Mouse (Mus musculus) intestine, postnatal 0 days (tissue): Measurements from ENCODE around the gene Otop3. TPM values are rescaled to one million over a fixed set of nuclear protein-coding genes. Genes with fewer than 3 reads are reported as not detected.

Experiments used
- ATAC-seq: fragments of 200-750 bp; cut with Nextera tagmentation; 2 replicates; pipeline ENCODE4 v1.8.0; 2017; ENCODE audit warnings: mild to moderate bottlenecking, moderate TSS enrichment, moderate library complexity
- H3K27ac ChIP-seq: fragments of 300-500 bp; sonication (generic); 2 replicates; pipeline ENCODE4 v1.5.1; 2014; ENCODE audit warnings: mild to moderate bottlenecking, low read depth, low read length, moderate library complexity
- H3K27me3 ChIP-seq: fragments of 300-500 bp; sonication (generic); replicated peaks from 2 replicates; pipeline ENCODE4 v1.6.1; 2014; ENCODE audit warnings: low read length, mixed read lengths; ENCODE audit not compliant: control insufficient read depth, insufficient read depth
- H3K36me3 ChIP-seq: fragments of 300-500 bp; sonication (generic); 2 replicates; pipeline ENCODE4 v1.6.1; 2014; ENCODE audit warnings: mild to moderate bottlenecking, moderate library complexity; ENCODE audit not compliant: control insufficient read depth, insufficient read depth
- H3K4me1 ChIP-seq: fragments of 300-500 bp; sonication (generic); replicated peaks from 2 replicates; pipeline ENCODE4 v1.6.1; 2014; ENCODE audit warnings: antibody characterized with exemption, low read length, mixed read lengths; ENCODE audit not compliant: control insufficient read depth, insufficient read depth
- H3K4me2 ChIP-seq: fragments of 300-500 bp; sonication (generic); replicated peaks from 2 replicates; pipeline ENCODE4 v1.6.1; 2014; ENCODE audit warnings: low read depth, mild to moderate bottlenecking, moderate library complexity
- H3K4me3 ChIP-seq: fragments of 300-500 bp; sonication (generic); 2 replicates; pipeline ENCODE4 v1.5.1; 2014; ENCODE audit warnings: low read depth, low read length
- H3K9ac ChIP-seq: fragments of 300-500 bp; sonication (generic); 2 replicates; pipeline ENCODE4 v1.6.1; 2014; ENCODE audit warnings: mild to moderate bottlenecking, low read depth, low read length
- H3K9me3 ChIP-seq: fragments of 300-500 bp; sonication (generic); 2 replicates; pipeline ENCODE4 v1.6.1; 2016; ENCODE audit warnings: mixed run types; ENCODE audit not compliant: control insufficient read depth
- CTCF ChIP-seq: sonication (generic); IDR thresholded peaks from 2 replicates; pipeline ENCODE4 v1.5.1; 2016; ENCODE audit warnings: low read depth, mild to moderate bottlenecking, control low read depth, antibody characterized with exemption, moderate library complexity
- WGBS: fragments of 180-500 bp; shearing (Covaris S2); extraction: QIAGEN DNeasy Blood & Tissue Kit; methylation state at CpG from one replicate; pipeline ENCODE4 v1.1.7; 2014; 5-methylcytosine and 5-hydroxymethylcytosine counted together
- polyA plus RNA-seq: library from polyadenylated mRNA; unstranded; fragments of >200 nt; fragmentation: Nextera tagmentation; extraction: Ambion mirVana; gene quantifications from 2 replicates; pipeline ENCODE4 v1.2.1, GENCODE M21; 2015

Otop3 gene
- polyA plus RNA-seq = 2.3 and 4.3 TPM in 2 replicates

DNA sequence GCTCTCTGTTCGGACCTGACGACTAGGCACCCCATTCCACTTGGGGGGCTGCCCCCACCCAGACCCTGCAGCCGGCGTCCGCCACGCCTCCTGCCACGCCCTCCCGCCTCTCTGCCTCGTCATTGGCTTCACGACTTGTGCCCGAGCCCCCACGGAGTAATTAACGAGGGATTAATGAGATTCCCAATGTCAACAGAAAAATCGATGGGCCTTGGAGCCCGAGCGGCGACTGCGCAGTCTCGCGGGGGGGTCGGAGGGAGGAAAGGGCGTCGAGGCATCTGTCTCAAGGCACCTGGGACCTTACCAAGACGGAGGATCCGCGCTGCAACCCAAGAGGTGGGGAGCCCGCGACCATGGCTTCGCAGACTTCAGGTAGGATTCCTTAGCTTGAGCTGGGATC is at the start of gene Otop3:
Gene Otop3, plus strand, starts transcription at position 201 of the 400 bp plus-strand sequence.
- Histone ChIP-seq H3K27ac (no peak within 1 kb of the TSS), H3K9me3 (no peaks in the 10 kb centered on the region), H3K4me3 (0 out of 2 replicates have a peak within 1 kb of the TSS, but pooled peaks have one; percentile 18), H3K4me1 (peaks cover 13% of the 10 kb centered on the region; the same call in 1 of the 2 replicates), H3K9ac (peak within 1 kb of the TSS; percentile 26; the same call in 1 of the 2 replicates), H3K36me3 (no peaks in the 10 kb centered on the region), H3K4me2 (peak within 1 kb of the TSS; percentile 44), H3K27me3 (peaks cover 54% of the 10 kb centered on the region)
- ATAC-seq = no peak
- TF ChIP-seq CTCF = no peak
- 3% methylated on average over 29 of the region's 29 CpGs for WGBS

DNA sequence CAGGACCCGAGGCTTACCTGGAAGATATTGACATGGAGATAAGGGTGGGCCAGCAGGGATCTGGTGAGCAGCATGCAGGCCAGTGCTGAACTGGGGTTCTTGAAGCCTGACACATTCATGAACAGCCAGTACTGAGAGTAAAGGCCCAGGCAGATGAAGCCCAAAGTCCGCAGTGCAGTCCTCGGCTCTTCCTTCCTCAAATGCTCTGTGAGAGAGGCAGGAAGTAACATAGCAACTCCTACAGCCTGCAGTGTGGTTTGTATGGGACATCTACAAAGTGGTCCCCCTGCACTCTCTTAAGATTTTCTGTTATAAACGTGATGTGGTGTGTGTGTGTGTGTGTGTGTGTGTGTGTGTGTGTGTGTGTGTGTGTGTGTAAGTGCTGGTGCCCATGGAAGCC is 49.2 kb upstream of the Otop3 start:
- ATAC-seq = no peak
- H3K36me3 ChIP-seq = no peaks in the 10 kb centered on the region; the same call in 1 of the 2 replicates
- 41% methylated on average over 4 of the region's 4 CpGs for WGBS

DNA sequence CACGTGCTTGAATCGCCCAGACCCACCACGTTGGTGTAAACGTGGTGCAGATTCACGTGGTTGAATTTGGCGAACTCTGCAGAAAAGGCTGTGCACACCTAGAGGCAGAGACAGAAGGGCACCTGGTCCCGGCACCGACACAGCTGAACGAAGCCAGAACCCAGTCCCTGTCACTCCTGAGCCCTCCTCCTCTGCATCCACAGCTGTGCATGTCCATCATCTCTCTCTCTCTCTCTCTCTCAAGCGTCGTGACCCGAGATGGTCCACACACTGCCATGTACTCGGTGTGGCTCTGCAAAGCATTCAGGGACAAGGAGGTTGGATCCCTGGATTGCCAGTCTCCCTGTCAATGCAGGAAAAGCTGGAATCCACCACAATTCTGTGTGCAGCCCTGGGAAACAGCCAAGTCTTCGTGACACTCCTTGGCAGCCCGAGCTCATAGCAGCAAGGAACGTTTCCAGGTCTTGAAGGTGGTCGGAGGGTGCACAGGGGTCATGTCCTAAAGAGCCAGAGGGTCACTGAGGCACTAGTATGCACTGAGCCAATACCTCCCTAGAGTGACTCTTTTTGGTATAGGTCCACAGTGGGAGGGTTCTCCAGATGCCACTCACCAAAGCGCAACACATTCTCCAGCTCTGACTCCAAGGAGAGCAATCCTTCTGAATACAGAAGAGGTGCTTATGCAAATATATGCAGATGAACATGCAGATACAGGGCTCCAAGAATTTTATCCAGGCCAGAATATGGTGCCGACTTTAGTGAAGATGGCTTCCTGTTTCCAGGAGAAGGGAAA is 48.1 kb upstream of the Otop3 start:
- H3K27me3 ChIP-seq = no peaks in the 10 kb centered on the region
- no peaks in the 10 kb centered on the region for H3K9me3 ChIP-seq
- no peak overlapping the region for H3K4me3 ChIP-seq
- H3K4me2 ChIP-seq = no peak overlapping the region
- TF ChIP-seq CTCF = no peak
- H3K36me3 ChIP-seq = no peaks in the 10 kb centered on the region; the same call in 1 of the 2 replicates
- no peak for ATAC-seq
- H3K27ac ChIP-seq = no peak overlapping the region
- 76% methylated on average over 19 of the region's 19 CpGs for WGBS
- no peak overlapping the region for H3K9ac ChIP-seq
- no peaks in the 10 kb centered on the region for H3K4me1 ChIP-seq

More for the DNA sequence above, 49.2 kb upstream of the Otop3 start:
- no peak overlapping the region for H3K27ac ChIP-seq
- H3K9ac ChIP-seq = no peak overlapping the region
- H3K27me3 ChIP-seq = no peaks in the 10 kb centered on the region
- no peak overlapping the region for H3K4me2 ChIP-seq
- no peaks in the 10 kb centered on the region for H3K4me1 ChIP-seq
- H3K4me3 ChIP-seq = no peak overlapping the region
- no peaks in the 10 kb centered on the region for H3K9me3 ChIP-seq
- no peak for TF ChIP-seq CTCF

DNA sequence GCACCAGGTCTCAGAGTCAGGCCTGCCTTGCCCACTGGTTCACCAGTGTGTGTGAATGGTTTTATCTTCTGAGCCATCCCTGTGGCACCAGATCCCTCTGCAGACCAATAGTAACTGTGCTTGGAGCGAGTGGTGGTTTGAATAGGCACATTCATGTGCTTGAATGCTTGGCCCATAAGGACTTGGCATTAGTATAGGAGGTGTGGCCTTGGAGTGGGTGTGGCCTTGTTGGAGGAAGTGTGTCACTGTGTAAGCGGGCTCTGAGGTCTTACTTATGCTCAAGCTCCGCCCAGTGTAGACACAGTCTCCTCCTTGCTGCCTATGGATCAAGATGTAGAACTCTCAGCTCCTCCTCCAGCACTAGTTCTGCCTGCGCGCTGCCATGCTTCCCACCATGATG is 47.1 kb upstream of the Otop3 start:
- no peaks in the 10 kb centered on the region for H3K4me1 ChIP-seq
- no peaks in the 10 kb centered on the region for H3K9me3 ChIP-seq
- H3K27me3 ChIP-seq = no peaks in the 10 kb centered on the region
- no peak for TF ChIP-seq CTCF
- H3K4me3 ChIP-seq = no peak overlapping the region
- WGBS = 79% methylated on average over 5 of the region's 5 CpGs
- H3K4me2 ChIP-seq = no peak overlapping the region
- ATAC-seq = no peak
- no peaks in the 10 kb centered on the region; the same call in 1 of the 2 replicates for H3K36me3 ChIP-seq
- H3K27ac ChIP-seq = no peak overlapping the region
- no peak overlapping the region for H3K9ac ChIP-seq

DNA sequence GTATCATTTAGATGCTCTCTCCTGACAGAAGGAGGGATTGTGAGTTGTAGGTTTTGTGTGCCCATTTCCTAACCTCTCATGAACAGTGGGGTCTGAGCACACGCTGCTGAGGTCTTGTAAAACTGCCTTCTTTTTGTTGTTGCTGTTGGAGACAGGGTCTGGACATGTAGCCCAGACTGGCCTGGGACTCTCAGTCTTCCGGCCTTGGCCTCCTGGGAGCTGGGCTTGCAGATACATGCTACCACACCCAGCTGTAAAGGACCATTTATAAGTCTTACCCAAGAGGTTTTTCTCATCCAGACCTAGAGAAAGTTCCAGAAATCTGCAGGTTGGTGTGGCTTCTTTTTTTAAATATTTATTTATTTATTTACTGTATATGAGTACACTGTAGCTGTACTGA is 46.2 kb upstream of the Otop3 start:
- Histone ChIP-seq H3K27ac (no peak overlapping the region), H3K9ac (no peak overlapping the region)

DNA sequence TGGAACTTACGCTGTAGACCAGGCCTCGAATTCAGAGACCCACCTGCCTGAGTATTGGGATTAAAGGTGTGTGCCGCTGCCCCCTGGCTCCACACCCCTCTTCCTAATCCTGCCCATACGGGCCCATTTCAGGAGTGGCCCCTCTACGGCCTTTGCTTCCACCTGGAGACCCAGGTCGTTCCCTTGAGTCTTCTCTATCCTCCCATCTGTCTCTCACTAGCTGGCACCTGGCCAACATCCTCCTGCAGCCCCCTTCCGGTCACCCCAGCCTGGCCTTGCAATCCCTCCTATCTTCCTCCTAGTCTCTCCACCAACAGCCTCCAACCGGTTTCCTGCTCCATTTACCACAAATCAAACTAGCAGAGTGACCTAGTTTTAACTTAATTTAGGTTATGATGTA is 44.6 kb upstream of the Otop3 start:
- WGBS = 68% methylated on average over 8 of the region's 8 CpGs
- Histone ChIP-seq H3K9ac (no peak overlapping the region), H3K4me1 (0 out of 2 replicates have a peak, but pooled peaks cover 3% of the 10 kb centered on the region), H3K36me3 (no peaks in the 10 kb centered on the region), H3K27ac (no peak overlapping the region), H3K9me3 (no peaks in the 10 kb centered on the region), H3K4me2 (no peak overlapping the region), H3K27me3 (no peaks in the 10 kb centered on the region), H3K4me3 (no peak overlapping the region)
- TF ChIP-seq CTCF = no peak
- ATAC-seq = no peak

More for the DNA sequence above, 46.2 kb upstream of the Otop3 start:
- no peak overlapping the region for H3K4me2 ChIP-seq
- WGBS = 79% methylated on average over 2 of the region's 2 CpGs
- H3K9me3 ChIP-seq = no peaks in the 10 kb centered on the region
- ATAC-seq = no peak
- H3K27me3 ChIP-seq = no peaks in the 10 kb centered on the region
- H3K4me1 ChIP-seq = 0 out of 2 replicates have a peak, but pooled peaks cover 3% of the 10 kb centered on the region
- no peaks in the 10 kb centered on the region; the same call in 1 of the 2 replicates for H3K36me3 ChIP-seq
- TF ChIP-seq CTCF = no peak
- H3K4me3 ChIP-seq = no peak overlapping the region
